Mouse (Mus musculus) myocyte (in vitro differentiated cells): Measurements from ENCODE around the gene Polr1e.

Experiments
- CEBPB ChIP-seq: IDR thresholded peaks from 2 replicates; pipeline ENCODE4 v1.6.1; 2011; ENCODE audit warnings: mild to moderate bottlenecking, moderate library complexity; ENCODE audit not compliant: poor library complexity, insufficient read depth, severe bottlenecking
- MAX ChIP-seq: IDR thresholded peaks from one replicate; pipeline ENCODE4 v1.6.1; 2011; ENCODE audit warnings: low read depth, mild to moderate bottlenecking, control low read depth
- MYOG ChIP-seq, 3 experiments: IDR thresholded peaks; one replicate each; pipeline ENCODE4 v1.6.1; 2011; ENCODE audit warnings: control low read depth in 2 of 3, low read depth in 2 of 3, mild to moderate bottlenecking in 2 of 3; ENCODE audit not compliant: insufficient read length in 2 of 3, control insufficient read depth in 1 of 3, insufficient read depth in 1 of 3
- POLR2A ChIP-seq: IDR thresholded peaks from one replicate; pipeline ENCODE4 v1.6.1; 2011; ENCODE audit warnings: low read depth, mild to moderate bottlenecking, control low read depth, moderate library complexity; ENCODE audit not compliant: insufficient read length
- POLR2AphosphoS2 ChIP-seq: IDR thresholded peaks from one replicate; pipeline ENCODE4 v1.6.1; 2011; ENCODE audit warnings: low read depth, control low read depth; ENCODE audit not compliant: insufficient read length
- REST ChIP-seq: IDR thresholded peaks from one replicate; pipeline ENCODE4 v1.6.1; 2011; ENCODE audit warnings: mild to moderate bottlenecking, control low read depth, moderate library complexity; ENCODE audit not compliant: insufficient read depth, insufficient read length
- TCF12 ChIP-seq: IDR thresholded peaks from one replicate; pipeline ENCODE4 v1.6.1; 2011; ENCODE audit warnings: mild to moderate bottlenecking, control low read depth; ENCODE audit not compliant: poor library complexity, insufficient read depth, severe bottlenecking
- USF1 ChIP-seq: IDR thresholded peaks from one replicate; pipeline ENCODE4 v1.6.1; 2011; ENCODE audit warnings: low read depth, mild to moderate bottlenecking, control low read depth, moderate library complexity

GRCm38 (mm10) chr4:45072261-45072973 lies 54.0 kb downstream of the Polr1e start:
- TF ChIP-seq POLR2A (no peak), CEBPB (no peak), USF1 (no peak), REST (no peak), TCF12 (no peak), POLR2AphosphoS2 (no peak), MYOG (IDR thresholded peaks at IDR 0.05; ENCODE audit: control insufficient read depth in 1 of 3, insufficient read depth in 1 of 3, insufficient read length in 2 of 3, low read depth in 2 of 3) (no peak), MAX (no peak)
